Mouse (Mus musculus) retina, adult 2 months (tissue): ENCODE results near the gene Arhgap15.

Experiments
- DNase-seq: peaks from one replicate; pipeline ENCODE4 v3.0.0-alpha.2; 2012; ENCODE audit warnings: low read depth, low spot score

Arhgap15 gene

DNA sequence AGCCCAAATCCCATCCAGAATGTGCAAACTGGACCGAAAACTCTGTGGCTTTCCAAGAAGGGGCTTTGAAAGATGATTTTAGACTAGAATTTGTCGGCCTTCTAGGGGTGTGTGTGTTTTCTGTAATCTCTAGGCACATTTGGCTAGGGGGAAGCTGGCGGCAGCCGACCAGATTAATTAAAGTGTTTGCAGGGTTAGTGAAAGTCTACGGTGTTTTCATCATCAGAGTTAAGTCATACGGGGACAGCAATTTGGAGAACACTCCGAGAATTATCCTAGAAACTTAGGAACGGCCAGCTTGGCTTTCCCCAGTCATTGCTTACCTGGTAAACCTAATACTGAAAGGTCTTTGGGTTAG, 356.6 kb downstream of the Arhgap15 start:
- no peak for DNase-seq

DNA sequence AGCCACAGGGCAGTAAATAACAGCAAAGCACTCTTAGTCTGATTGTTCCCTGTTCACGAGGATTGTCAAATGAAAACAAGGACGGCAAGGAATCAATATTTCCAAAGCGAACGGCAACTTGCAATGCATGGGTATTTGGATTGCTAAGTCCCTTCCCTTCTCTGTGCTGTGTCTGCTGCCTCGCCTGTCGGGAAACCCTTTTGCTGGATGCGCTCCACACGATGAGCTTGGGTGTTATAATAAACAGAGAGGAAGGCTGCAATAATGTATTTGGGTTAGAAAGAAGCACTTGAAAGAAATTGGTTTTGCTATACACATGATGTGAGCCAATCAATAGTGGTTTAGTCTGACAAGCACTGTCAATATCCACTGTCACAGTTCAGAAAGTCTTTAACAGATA, 357.7 kb downstream of the Arhgap15 start:
- DNase-seq = no peak

DNA sequence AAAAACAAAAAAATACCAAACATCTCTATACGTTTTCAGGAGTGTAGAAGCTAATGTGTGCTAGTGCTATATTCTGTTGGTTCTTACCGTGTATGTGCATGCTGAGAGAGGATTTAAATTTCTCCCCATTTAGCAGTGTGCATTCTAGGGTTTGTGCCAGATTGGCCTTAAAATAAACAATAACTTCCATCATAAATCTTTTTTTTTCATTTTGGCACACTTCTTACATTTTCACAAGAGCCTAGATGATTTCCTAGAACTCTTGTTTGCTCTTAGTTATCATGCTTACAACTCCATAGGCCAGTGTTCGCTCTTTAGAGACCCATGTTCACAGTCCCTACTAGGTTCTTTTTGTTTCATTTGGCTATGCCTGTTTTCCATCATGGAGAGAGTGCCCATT, 362.7 kb downstream of the Arhgap15 start:
- no peak for DNase-seq

DNA sequence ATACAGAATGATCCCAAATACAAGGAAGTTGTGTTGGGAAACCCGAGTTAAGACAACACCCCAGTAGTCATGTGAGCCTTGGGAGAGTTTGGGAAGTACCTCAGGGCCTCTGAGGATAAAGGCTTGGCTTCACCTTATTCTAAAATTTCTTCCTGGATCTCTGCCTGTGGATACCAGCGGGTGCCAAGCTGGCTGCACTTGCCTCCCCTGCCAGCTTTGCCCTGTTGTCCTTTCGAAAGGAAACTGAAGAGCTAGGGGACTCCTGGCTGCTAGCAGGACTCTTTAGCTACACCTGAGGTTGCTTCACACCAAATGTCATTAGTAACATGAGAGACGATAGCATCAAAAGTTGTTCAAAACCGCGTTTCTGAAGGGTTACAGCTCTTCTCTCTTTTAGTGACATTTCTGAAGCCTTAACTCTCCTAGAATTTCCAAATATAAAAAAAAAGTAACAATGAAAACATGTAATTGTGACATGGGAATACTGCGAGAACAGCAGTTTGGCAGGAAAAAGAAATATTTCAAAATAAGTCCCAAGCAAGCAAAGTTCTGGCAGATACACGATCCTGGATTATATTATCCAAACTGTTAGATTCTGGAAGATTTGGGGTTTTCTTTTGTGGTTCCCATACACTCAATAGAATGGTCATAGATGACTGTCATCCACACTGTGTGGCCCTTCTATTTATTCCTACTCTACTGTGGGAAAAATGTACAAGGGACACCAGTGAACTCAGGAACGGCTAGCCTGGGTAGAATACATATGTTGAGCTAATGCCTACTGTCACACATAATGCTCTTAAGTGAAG, 364.6 kb downstream of the Arhgap15 start:
- no peak for DNase-seq

DNA sequence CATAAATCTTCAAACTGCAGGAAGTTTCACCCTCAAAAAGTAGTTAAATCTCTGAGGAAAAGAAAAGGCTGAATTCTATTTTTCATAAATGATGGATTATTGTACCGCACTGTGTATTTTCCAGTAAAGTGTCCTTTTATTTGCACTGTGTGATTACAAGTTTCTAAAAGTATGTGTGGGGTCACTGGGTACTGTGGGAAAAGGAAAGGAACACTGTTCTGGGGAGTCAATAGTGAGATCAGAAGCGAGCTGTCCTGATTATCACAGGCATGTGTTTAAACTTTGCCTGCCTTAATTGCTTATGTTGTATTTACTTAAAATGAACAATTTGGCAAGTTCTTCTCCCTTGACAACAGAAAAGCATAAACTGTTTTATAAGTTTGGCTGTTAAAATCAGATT, 365.7 kb downstream of the Arhgap15 start:
- DNase-seq = no peak

DNA sequence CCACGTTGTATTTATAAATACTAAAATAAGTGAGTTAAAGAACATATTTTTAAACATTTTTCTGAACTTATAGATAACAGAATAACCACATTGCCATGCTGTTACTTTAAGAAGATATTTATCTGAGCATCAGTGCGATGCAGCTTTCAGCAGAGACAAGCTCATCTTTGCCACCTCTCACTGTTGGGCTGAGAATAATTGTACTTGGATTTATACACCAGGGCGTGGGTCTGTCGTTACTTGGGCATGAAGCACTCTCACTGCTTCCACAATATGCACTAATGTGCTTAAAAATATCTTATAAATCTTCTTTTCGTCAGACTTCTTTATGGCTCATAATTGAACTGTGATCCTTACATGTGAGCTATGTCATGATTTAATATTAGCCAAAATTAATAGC, 372.5 kb downstream of the Arhgap15 start:
- no peak for DNase-seq

DNA sequence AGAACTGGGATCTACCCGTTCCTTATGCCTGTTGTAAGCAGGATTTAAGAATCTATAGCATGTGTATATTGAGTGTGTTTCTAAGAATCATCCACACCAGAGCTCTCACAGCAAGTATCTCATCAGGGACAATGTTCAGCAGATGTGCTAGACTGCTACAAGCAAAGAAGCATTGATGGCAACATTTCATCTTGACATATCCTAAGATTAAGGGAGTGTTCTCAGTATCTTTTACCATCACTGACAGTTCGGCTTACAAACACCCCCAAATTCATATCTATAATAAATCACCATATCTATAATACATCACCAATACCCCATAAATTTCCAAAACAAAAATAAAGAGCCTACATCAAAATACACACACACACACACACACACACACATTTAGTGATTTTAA, 374.6 kb downstream of the Arhgap15 start:
- DNase-seq = no peak

DNA sequence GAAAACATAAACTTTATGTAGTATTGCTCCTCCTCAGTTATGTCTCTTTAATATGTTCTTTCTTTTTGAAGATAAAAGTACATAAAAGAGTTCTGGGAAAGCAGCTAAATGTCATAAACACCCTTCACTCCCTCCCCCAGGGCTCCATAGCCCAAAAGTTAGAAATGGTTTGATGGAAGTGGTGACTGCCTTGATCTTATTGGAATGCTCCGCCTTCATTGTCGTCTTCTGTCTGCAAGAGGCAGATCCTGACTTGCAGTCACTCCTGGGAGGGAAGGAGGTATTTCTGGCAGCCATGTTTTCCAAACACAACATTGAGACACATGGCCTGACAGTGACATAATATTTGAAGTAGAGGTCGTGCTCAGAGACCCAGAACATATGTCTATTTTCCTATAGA, 375.5 kb downstream of the Arhgap15 start:
- DNase-seq = no peak

DNA sequence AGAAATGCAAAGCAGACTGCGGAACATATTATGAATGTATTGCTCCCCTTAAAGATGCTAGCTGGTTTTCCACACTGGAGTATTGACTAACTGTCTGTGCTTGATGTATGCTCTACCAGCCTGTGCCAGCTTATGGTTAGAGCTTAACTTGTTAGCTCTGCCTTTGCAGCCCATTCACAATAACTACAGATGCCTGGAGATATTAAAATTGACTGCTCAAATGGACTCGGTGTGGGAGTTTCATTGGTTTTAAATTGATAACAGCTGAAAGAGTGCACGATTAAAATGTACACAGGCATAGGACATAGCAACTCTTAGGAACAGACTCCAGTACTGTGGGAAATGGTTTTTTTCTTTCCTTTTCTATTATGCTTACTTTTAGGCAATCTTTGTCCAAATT, 376.1 kb downstream of the Arhgap15 start:
- no peak for DNase-seq

DNA sequence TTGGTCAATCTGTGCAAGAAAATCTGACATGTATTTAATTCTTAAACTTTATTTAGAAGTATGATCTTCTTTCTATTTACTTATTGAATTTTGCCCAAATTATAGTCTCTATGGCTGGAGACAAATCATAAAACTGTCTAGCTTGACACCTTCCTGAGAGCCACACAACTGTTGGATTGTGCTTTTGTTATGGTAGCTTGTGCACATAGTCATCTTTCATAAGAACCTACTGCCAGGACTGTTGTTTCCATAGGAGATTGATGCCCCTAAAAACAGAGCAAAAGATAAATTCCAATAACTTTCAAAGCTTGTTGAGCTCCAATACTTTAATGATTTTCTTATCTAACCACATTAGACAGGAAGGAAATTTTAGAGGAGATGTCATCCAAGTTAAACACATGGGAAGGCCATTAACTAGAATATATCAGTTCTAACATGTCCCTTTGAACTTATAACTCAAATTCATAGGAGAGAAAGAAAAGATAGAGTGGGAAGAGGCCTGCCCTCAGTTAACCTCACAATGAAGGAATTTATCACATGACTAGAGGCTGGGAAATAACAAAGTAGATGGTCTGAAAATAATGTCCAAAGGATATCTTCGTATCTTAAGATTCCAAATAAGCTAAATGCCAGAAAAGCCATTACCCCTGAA, 377.5 kb downstream of the Arhgap15 start:
- DNase-seq = no peak

DNA sequence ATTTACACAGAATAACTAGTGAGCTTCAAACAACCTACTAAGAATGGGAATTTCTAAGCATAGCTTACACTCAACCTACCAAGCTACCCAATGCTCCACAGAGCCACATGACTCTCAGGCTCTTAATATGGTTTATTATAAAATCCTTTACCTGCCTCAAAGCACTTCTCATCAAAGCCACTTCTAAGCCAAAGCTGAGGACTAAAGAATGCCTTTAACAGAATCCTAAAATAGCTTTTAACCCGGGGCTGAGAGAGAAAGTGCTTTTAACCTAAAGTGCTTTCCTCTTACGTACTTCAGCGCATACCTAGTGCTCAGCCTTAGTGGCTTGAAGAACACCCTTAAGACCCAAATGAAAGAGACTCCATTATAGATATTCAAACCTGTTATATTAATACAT, 380.9 kb downstream of the Arhgap15 start:
- no peak for DNase-seq

DNA sequence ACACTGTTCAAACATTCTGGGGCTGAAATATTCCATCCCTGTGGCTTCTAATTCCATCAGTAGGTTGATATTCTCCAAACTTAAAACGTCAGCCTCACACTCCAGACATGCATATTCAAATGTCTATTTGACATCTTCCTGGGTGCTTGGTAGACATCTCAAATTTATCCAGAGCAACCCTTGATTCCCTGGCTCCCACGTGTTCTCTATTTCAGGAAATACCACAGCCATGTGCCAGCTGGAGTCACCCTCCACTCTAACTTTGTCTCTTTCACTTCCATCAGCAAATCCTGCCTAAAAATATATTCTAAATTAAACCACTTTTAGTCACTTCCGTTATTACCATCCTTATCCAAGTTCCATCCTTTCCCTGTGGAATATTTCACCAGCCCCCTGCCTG, 382.6 kb downstream of the Arhgap15 start:
- DNase-seq = no peak

DNA sequence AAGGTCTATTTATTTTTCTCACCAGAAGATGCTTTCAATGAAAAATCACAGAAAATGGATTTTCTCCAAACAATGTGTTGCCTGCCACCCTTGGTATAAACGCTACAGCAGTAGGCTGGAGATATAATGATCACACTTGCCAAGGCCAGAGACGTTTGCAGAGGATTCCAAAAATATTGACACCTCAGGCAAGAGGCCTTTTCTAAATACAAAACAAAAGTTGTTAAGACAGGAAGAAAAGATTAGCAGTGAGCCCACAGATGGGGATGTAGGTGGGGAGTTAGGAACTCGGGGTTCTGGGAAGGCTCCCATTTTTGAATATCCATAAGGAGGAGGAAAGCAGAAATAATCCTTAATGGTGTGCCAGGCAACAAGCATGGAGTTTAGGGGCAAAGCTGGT, 386.2 kb downstream of the Arhgap15 start:
- DNase-seq = no peak

DNA sequence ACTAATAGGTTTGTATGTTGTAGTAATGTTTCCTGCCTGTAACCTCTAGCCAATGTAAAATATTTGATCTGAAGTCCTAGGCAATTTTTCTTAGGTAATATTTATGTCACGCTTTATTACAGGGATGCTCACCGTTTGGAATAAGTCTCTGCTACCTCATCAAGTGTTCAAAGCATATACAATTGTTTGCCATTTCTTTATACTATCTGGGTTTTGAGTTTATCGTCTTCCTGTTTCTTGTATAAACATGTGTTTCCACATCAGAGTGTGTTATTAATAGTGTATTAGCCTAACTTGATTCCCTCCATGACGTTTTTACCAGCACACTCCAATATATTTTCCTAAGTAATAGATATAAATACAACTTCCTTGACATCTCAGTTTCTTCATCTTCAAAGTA, 391.8 kb downstream of the Arhgap15 start:
- DNase-seq = no peak

DNA sequence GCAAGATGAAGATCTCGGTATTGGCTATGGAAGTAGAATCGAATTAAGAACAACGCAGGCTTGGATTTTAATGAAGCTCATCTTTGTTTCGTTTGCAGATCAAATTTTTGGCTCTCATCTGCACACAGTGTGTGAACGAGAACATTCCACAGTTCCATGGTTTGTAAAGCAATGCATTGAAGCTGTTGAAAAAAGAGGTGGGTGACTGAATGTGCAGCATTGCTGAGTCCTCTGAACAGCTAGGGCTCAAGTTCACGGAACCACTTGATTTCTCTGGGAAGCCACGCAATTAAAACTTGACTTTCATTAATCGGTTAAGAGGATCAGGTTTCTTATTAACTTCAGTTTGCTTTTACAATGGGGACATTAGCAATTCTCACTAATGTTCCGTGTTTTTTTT, 393.5 kb downstream of the Arhgap15 start:
- no peak for DNase-seq

DNA sequence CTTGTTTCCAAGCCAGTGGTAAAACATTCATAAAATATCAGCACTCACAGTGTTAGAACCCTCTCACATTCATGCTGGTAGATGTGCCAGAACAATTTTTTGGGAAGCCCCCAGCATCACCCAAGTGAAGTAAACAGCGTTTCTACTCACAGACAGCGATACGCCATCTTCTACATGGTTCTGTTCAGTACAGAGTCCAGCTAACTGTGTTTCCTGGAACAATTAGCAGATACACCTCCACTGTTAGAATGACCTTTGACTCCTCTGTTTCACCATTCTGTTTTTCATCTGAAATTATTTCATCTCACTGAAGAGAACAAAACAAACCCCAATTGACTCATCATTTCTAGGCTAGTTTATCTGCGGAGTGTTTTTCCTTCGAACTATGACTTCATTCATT, 394.0 kb downstream of the Arhgap15 start:
- DNase-seq = no peak

DNA sequence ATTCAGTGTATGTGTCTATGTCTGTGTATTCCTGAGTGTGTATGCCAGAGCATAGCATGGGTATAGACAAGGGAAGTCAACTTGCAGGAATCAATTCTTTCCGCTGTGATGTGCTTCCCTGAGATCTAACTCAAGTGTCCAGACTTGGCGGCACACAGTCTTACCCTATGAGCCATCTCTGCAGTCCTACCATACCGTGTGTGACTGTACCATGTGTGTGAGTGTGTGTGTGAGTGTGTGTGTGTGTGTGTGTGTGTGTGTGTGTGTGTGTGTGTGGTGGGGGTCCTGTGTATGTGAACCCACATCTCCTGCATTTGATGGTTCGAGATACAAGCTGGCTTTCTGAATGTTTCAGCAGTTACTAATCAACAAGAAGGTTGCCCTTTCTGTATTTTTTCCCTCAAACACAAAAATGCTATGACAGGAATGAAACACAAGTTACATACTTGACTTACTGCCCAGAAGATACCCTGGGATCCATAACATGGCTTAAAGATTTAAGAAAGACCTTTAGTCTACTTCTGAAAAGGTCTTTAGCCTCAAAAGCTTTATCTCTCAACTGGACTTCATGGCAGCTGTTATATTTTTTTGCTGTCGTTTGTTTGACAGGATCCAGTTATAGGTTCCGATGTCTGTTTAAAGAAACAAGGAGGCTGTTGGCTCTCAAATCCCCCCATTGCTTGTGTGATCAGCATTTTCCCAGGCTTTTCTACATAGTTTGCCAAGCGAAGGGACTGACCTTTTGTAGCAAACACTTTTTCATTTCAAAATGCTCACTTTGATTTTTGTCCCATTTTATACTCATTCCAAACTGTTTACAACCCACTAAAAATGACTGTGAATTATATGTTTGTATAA, 397.7 kb downstream of the Arhgap15 start:
- no peak for DNase-seq

DNA sequence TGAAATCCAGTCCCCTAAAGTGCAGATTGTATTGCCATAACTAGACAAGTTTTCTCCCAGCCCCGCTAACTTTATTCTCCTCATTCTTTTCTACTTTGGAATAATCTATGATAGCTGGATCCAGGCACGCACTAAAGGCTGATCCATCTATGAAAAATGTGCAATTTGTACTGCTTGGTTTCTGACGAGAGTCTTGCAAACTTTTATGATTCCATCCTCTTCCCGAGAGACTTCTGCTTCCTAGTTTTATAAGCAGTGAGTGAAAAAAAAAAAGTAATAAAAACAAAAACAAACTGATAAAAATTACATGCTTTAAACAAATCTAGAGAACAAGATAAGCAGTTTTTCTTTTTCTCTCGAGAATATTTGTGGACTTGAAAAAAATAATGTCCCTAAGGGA, 398.9 kb downstream of the Arhgap15 start:
- DNase-seq = no peak

DNA sequence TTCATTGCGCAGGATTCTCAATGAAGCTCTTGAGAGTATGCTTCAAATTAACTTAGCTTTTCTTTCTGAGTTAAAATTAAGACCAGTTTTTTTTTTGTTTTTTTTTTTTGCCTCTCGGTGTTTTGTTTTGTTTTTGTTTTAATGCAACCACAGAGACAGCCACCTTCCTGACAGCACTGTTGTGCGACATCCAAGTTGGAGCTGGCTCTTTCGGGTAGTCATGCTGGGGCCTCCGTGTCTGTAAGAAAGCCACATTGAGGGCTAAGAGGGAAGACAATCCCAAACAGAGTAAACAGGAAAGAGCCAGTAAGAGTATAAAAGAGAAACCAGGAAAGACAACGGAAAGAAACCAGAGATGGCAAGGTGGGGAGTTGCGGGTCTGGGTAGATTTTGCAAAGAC, 399.3 kb downstream of the Arhgap15 start:
- DNase-seq = no peak

DNA sequence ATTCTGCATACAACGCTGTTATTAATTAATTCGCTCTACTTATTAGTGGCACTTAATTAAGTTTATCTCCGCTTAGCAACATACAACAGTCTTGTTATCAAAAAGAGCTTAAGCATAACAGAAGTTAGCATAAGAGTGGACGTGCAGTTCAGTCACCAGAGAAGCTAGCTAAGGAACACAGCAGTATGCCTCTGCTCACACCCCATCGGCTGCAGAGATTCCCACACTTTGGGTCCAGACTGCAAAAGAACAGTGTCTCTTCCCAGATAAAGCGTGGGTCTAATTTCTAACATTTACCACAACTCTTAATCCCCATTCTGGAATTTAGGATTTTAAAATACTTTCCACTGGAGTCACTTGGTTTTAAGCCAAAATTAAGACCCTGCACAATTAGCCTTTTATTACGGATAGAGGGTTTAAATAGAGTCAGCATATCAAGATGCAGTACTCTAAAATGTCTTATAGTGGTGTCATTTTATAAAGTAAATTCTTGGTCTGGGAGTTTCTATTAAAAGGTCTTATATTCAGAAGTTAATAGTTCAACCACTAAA, 400.0 kb downstream of the Arhgap15 start:
- no peak for DNase-seq

DNA sequence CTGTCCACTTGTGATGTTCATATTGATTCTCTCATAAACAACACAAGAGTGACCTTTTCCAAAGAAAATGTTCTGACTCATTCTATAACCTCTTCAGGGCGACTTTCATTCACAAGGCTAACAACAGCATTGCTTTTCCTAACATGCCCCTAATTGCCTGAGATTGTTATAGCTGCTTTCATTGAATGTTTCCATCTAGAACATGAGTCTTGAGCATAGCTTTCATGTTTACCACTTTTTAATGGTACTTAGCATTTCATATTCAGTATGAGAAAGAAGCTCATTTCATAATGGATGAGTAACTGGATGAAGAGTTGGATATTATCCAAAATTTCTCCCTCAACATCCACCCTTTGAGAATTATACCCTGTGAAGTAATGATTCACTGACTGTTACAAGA, 403.7 kb downstream of the Arhgap15 start:
- no peak for DNase-seq

DNA sequence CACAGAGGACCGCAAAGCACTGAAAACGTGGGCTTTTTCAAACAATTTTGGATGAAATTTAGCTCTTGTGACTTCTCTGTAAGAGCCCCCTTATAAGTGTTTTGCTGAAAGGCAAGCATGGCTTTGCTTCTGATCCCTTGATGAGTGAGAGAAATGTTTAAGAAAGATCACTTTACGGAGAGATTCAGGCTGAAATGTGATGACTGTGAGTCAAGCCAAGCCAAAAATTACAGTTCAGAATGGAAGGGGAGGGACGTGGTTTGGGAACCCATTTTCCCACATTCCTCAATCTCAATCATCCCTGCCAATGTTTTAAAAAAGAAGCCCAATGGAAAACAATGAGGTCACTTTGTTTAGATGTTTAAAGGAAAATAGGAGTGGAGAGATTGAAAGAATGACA, 411.7 kb downstream of the Arhgap15 start:
- DNase-seq = no peak
